Mouse (Mus musculus) left cerebral cortex, adult 2 months (tissue): ENCODE results near the gene Krt8. TPM values are rescaled to one million over a fixed set of nuclear protein-coding genes. Genes with fewer than 3 reads are reported as not detected.
A peak's percentile ranks its signal among the peaks of the same experiment; 100 is the strongest.
"Not testable (repeated sequence)": the region's sequence is repeated elsewhere in the genome, so short reads cannot be mapped to it uniquely, and the experiment has no call there.

ENCODE experiments used
- DNase-seq, 2 experiments: peaks; one replicate each; pipeline ENCODE4 v3.0.0; 2021 to 2022; ENCODE audit warnings: low spot score in 2 of 2, mixed read lengths in 1 of 2; ENCODE audit errors: extremely low spot score in 1 of 2
- H3K27ac ChIP-seq: fragments of 200-600 bp; 2 replicates; pipeline ENCODE4 v1.8.1; 2022
- H3K4me3 ChIP-seq: fragments of 200-600 bp; 2 replicates; pipeline ENCODE4 v1.8.1; 2022
- CTCF ChIP-seq: fragments of 200-600 bp; IDR thresholded peaks from 2 replicates; pipeline ENCODE4 v1.8.1; 2022; ENCODE audit warnings: antibody characterized with exemption, mild to moderate bottlenecking, moderate library complexity
- intact Hi-C: fragments of 180-260 bp; cut with DNase I; formaldehyde crosslinking; loops from one replicate; pipeline ENCODE4 v1.15.1; 2025
- total RNA-seq, 2 experiments: library from RNA; stranded (reverse); gene quantifications; 2 replicates each; pipeline ENCODE4 v1.2.3; 2021

The Krt8 gene
- total RNA-seq, 2 experiments from 2014 or later: 0.29 TPM; not detected in 1

DNA sequence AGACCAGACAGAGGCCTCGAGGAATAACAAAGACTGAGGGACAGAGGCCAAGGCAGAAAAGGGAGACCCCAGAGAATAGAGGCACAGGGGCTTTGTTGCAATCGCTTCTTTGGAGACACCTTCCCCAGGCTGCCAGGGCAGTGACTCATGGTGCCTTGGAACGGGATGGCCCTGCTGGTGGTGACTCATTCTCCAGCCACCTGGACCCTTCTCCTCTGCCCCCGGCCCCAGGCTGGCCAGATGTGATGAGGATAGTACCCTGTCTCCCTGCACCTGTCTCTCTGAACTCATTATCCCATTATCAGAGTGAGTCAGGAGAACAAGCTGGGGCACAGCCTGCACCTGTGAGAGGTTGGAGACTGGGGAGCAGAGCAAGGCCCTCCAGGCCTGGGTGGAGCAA lies 1.0 kb upstream of the Krt8 start:
- H3K4me3 ChIP-seq: no peak overlapping the region
- no peak for DNase-seq
- intact Hi-C loops: no loop called here
- TF ChIP-seq CTCF: no peak
- no peak overlapping the region for H3K27ac ChIP-seq

DNA sequence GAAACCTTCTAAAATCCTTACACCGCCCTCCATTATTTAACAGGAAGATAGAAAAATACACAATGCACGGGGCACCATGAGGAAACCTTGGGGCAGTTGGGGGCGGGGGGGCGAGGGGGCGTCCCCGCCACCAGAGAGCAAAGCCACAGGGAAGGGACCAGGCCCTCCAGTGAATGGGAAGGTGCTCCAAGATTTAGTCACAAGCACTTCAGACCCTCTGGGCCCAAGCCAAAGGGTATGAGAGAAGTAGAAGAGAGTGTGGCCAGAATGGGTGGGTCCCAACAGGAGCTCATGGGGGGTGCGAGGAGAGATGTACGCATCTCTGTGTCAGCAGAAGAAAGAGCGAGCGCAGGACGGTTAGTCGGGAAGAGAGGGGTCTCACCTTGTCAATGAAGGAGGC lies 766 bp downstream of the Krt8 start:
- no peak for TF ChIP-seq CTCF
- intact Hi-C loops: no loop called here
- no peak overlapping the region for H3K27ac ChIP-seq
- DNase-seq: no peak
- H3K4me3 ChIP-seq: no peak overlapping the region

DNA sequence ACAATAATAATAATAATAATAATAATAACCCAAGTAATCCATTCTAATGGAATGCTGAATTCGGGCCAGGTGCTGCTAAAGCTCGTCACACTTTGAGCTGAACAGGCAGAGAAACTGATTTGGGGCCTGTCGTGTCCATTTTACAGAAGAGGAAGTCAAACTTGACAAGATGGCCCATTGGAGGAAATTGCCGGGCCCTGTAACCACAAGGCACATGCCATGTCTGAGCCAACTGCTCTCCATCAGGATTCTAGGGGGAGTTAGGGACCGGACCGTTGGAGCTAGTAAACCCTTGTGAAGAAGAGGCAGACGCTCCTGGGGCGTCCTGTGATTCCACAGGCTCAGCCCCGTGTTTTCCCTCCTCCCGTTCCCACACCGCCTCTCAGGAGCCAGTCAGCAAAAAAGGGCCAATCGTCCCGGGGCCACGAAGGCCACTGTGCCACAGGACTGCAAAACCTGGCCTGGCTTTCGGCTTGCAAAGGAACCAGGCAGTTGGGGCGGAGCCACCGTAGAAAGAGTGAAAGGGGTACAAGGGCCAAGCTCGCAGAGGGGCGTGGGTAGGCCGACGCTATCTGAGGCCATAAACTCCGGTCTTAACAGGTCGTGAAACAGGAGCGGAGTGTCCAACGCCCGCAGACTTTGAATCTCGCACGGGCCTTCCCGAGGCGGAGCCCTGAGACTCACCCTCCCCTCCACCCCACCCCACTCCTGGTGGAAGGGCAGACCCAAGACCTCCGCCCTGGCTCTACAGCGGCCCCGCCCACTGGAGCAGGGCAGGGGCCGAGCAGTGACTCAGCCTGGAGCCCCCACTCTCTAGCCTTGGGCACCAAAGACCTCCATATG lies 1.4 kb downstream of the Krt8 start:
- no peak for TF ChIP-seq CTCF
- intact Hi-C loops: no loop called here
- no peak for DNase-seq
- H3K4me3 ChIP-seq: no peak overlapping the region
- no peak overlapping the region for H3K27ac ChIP-seq

DNA sequence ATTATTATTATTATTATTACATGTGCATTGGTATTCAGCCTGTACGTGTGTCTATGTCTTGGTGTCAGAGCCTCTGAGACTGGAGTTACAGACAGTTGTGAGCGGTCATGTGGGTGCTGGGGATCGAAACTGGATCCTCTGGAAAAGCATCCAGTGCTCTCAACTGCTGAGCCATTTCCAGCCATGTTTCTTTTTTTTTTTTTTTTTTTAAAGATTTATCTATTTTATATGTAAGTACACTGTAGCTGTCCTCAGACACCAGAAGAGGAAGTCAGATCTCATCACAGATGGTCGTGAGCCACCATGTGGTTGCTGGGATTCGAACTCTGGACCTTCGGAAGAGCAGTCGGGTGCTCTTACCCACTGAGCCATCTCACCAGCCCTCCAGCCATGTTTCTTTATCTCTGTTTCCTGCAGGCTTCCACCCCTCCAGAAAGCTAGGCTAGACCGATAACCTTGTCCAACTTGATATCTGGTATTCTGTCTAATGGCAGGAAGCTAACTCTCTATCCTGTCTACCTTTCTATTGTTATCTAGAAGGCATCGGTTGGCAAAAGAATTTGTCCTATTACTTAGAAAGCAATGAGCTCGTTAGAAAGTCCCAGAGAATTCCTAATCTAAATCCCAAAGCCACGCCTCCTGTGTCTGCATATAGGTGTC lies 4.5 kb downstream of the Krt8 start:
- intact Hi-C loops: no loop called here
- Histone ChIP-seq H3K27ac (no peak overlapping the region), H3K4me3 (no peak overlapping the region)
- DNase-seq: no peak
- TF ChIP-seq CTCF: no peak

DNA sequence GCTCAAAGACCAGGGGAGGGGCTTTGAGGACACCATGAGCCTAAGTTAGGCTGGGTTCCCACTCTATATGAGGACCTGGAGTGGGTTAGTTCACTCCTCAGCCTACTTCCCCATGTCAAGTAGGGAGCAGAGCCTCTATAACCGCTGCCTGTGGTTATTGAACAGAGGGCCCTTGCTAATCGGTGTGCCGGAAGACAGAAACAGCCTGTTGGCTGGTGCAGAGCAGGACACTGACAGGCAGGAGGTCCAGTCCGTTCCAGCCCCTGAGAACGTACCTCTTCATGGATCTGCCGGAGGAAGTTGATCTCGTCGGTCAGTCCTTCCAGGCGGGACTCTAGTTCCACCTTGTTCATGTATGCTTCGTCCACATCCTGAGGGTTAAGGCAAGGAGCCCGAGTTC lies 5.1 kb downstream of the Krt8 start:
- TF ChIP-seq CTCF: no peak
- no peak for DNase-seq
- H3K27ac ChIP-seq: no peak overlapping the region
- no peak overlapping the region for H3K4me3 ChIP-seq
- intact Hi-C loops: no loop called here

DNA sequence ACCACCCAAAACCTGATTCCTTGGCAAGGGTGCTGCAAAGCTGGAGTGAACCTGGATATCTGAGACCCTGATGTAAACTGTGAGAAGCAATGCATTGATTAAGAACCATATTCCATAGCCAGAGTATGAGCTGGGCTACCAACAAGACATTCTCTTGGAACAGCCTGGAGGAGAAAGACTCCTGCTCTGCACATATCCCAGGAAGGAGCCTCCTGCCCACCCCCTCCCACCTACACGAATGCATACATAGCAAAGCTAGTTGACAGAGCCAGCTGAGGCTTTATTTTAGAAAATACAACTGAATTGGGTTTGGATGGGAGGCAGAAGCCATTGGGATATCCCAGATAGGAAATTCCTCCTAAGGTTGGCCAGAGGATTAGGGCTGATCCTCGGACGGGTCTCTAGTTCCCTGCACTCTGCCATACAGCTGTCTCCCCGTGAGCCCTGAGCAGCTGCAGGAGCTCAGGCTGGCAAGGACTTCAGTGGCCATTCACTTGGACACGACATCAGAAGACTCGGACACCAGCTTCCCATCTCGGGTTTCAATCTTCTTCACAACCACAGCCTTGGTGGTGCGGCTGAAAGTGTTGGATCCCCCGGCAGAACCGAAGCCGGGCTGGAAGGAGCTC lies 7.7 kb downstream of the Krt8 start:
- intact Hi-C loops, DNase-seq, H3K27ac ChIP-seq, H3K4me3 ChIP-seq: not testable (repeated sequence)

DNA sequence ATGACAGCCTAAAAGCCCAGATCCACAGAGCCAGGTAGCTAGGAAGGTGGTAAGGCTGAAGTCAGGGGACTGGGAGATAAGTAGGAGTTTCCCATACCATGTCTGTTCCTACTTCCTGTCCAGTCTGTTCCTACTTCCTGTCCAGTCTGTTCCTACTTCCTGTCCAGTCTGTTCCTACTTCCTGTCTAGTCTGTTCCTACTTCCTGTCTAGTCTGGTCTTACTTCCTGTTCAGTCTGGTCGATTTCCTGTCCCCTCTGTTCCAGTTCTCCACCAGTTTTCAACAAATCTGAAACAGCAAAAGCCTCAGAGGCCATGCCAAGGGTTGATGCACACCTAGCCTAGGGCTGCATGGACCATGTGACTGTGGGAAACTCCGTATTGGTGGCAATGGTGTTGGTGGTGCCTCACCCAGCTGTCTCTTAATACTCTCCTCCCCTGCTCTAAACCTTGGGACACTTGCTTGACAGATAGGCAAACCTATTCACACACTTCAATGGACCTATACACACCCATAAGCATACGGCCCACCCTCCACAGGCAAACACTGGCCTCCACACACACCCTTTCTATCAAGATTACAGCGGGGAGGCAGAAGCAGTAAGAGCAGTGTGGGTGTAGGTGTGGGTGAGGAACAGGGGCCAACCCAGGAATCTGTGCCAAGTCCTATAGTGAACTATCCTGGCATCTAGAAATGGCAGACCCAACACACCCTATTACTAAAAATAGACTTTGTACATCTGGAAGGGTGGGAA lies 8.6 kb downstream of the Krt8 start:
- H3K4me3 ChIP-seq: no peak overlapping the region
- TF ChIP-seq CTCF: no peak
- no peak for DNase-seq
- H3K27ac ChIP-seq: no peak overlapping the region
- intact Hi-C loops: no loop called here

DNA sequence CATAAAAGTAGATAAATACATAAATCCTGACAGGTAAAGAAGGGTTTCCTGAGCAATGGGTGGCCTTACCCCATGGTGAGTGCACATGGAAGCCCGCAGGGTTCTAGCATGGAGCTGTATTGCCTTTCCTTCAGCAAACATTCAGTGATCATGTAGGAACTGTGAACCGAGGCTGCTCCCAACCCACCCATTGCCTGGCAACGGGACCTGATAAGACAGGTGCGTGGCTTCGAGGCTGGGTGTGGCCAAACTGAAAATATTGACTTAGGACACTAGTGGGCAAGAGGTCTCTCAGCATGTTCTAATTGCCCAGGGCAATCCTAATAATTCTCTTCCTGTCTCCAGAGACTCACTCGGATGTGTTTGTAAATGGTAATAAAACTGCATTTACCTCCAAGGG lies 9.9 kb downstream of the Krt8 start:
- no peak overlapping the region for H3K4me3 ChIP-seq
- H3K27ac ChIP-seq: no peak overlapping the region
- intact Hi-C loops: no loop called here
- TF ChIP-seq CTCF: no peak
- DNase-seq: no peak

DNA sequence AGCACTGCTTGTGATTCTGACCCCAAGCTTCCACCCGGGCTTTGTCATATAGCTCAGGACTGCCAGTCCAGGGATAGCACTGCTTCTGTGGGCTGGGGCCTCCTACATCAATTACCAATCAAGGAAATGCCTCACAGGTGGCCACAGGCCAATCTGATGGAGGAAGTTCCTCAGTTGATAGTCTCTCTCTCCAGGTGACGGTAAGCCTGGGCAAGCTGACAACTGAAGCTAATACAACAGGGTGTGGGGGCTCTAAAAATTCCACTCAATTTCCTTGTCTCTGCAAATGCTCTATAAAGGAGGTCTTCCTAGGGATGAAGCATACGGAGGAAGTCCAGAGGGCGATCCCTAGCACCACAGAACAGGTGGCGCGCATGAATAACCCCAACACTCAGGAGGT lies 13.3 kb downstream of the Krt8 start:
- H3K4me3 ChIP-seq: no peak overlapping the region
- intact Hi-C loops: no loop called here
- H3K27ac ChIP-seq: no peak overlapping the region
- no peak for DNase-seq
- no peak for TF ChIP-seq CTCF

DNA sequence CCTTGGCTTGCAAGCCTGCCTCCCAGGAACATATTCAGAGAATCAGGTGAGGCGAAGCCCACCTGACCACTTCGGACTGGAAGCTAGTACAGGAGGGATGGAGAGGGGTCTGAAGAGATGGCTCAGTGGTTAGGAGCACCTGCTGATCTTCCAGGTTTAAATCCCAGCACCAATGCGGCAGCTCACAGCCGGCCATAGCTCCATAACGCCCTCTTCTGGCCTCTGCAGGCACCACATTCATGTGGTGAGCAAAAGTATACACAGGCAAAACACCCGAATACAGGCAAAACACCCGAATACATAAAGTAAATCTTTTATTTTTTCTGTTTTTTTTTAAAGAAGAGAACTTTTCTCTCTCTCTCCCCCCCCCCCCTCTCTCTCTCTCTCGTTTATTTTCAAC lies 15.6 kb downstream of the Krt8 start:
- TF ChIP-seq CTCF: no peak

DNA sequence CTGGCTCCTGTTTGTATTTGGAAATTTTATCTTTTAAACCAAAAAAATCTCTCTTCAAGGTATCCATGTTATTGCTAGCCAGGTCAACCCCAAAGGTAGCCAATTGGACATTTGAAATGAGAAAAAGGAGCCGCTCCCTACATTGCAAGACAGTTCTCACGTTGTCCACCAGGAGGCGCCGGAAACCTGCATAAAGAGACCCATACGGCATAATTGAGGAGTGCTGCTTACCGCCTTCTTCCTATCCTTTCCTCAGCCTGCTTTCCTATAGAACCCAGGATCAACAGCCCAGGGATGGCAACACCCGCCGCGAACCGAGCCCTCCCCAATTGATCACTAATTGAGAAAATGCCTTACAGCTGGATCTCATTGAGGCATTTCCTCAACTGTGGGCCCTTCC lies 16.2 kb downstream of the Krt8 start:
- Histone ChIP-seq H3K4me3 (no peak overlapping the region), H3K27ac (no peak overlapping the region)
- peak; percentile 80 to 88 for DNase-seq
- intact Hi-C loops: loop anchor here (1.0 to 2.0 kb wide), 2 partner anchors 77 to 159 kb away; no protein-coding TSS in a partner anchor
- peak; percentile 98 for TF ChIP-seq CTCF

More for the DNA sequence above, 15.6 kb downstream of the Krt8 start:
- DNase-seq: no peak
- Histone ChIP-seq H3K4me3 (no peak overlapping the region), H3K27ac (no peak overlapping the region)
- intact Hi-C loops: loop anchor here (1.0 to 2.0 kb wide), 2 partner anchors 77 to 158 kb away; no protein-coding TSS in a partner anchor
